ENCODE assay signal across 9 mouse cellular contexts in genomic region chr4:41615661-41616599, GRCm38 (mm10). TPM values are rescaled to one million over a fixed set of nuclear protein-coding genes. Genes with fewer than 3 reads are reported as not detected.
DNase-seq lines count a peak whose midpoint lies in the region; ATAC-seq and TF ChIP-seq lines count a peak whose summit lies in the region.
"Had no signal": no experiment of that assay in that cellular context is flagged by ENCODE, and none has a peak within 500 bp of the region (broad histone marks: within the 10 kb centered on the region; RNA-seq: fewer than 3 reads in every experiment).

No protein-coding gene starts in this region.

- no peak for TF ChIP-seq POLR2A in heart, adult 2 months (IDR thresholded peaks at IDR 0.05; ENCODE audit: insufficient read depth, low read depth, low read length)

- TF ChIP-seq EP300 in heart, adult 2 months (IDR thresholded peaks at IDR 0.05; ENCODE audit: insufficient read depth, low read depth, low read length): no peak

- peak; percentile 33 for TF ChIP-seq CTCF in heart, adult 2 months (IDR thresholded peaks at IDR 0.05)

- no peaks in the 10 kb centered on the region for H3K9me3 ChIP-seq in forebrain, embryonic 14.5 days (replicated peaks; ENCODE audit: control insufficient read depth, low read length)
- H3K9me3 ChIP-seq in midbrain, embryonic 15.5 days: no peaks in the 10 kb centered on the region

- H3K4me2 ChIP-seq in forebrain, embryonic 14.5 days (ENCODE audit: low read length): no peak overlapping the region
- no peak overlapping the region for H3K4me2 ChIP-seq in midbrain, embryonic 15.5 days

- no peaks in the 10 kb centered on the region for H3K36me3 ChIP-seq in heart, adult 2 months (ENCODE audit: control insufficient read depth, insufficient read depth, low read length)
- H3K36me3 ChIP-seq in forebrain, embryonic 14.5 days (ENCODE audit: control insufficient read depth, insufficient read depth, low read length): no peaks in the 10 kb centered on the region
- no peaks in the 10 kb centered on the region for H3K36me3 ChIP-seq in midbrain, embryonic 15.5 days (replicated peaks)

- no peak overlapping the region for H3K4me3 ChIP-seq in heart, adult 2 months
- no peak overlapping the region for H3K4me3 ChIP-seq in forebrain, embryonic 14.5 days (ENCODE audit: low read depth, low read length)
- no peak overlapping the region for H3K4me3 ChIP-seq in midbrain, embryonic 15.5 days
- H3K4me3 ChIP-seq: erythroblast, embryonic 14.5 days had no signal

- H3K79me2 ChIP-seq in heart, adult 2 months (replicated peaks; ENCODE audit: control insufficient read depth, insufficient read depth, low read length): no peaks in the 10 kb centered on the region

- no peak overlapping the region for H3K9ac ChIP-seq in heart, adult 2 months (ENCODE audit: low read depth, low read length)
- no peak overlapping the region for H3K9ac ChIP-seq in forebrain, embryonic 14.5 days (ENCODE audit: low read length)
- no peak overlapping the region for H3K9ac ChIP-seq in midbrain, embryonic 15.5 days

- no peaks in the 10 kb centered on the region for H3K4me1 ChIP-seq in heart, adult 2 months (ENCODE audit: control insufficient read depth, insufficient read depth, low read length)
- peaks cover 58% of the 10 kb centered on the region for H3K4me1 ChIP-seq in forebrain, embryonic 14.5 days (ENCODE audit: control insufficient read depth, insufficient read depth, low read length)
- peaks cover 50% of the 10 kb centered on the region for H3K4me1 ChIP-seq in midbrain, embryonic 15.5 days

- intact Hi-C loops in heart, adult 2 months (cut with DNase I): loop anchor here (2.0 kb wide), 3 partner anchors 37 to 147 kb away; no protein-coding TSS in a partner anchor
- intact Hi-C loops in heart, postnatal 36 days (cut with DNase I): loop anchor here (2.0 to 5.0 kb wide), 2 partner anchors 37 to 91 kb away; no protein-coding TSS in a partner anchor

- no peaks in the 10 kb centered on the region for H3K27me3 ChIP-seq in heart, adult 2 months (ENCODE audit: control insufficient read depth, insufficient read depth, low read length)
- no peaks in the 10 kb centered on the region for H3K27me3 ChIP-seq in forebrain, embryonic 14.5 days (replicated peaks; ENCODE audit: control insufficient read depth, insufficient read depth, low read length)
- 0 out of 2 replicates have a peak, but pooled peaks cover 2% of the 10 kb centered on the region for H3K27me3 ChIP-seq in midbrain, embryonic 15.5 days (replicated peaks)

- no peak for DNase-seq in heart, adult 2 months
- no peak for DNase-seq in heart, adult 8-10 months (ENCODE audit: low spot score)
- peak; percentile 92 for DNase-seq in forebrain, embryonic 14.5 days (ENCODE audit: low spot score)
- DNase-seq in layer of hippocampus, postnatal 36 days: peak; percentile 82 to 86
- no peak for DNase-seq in ovary, postnatal 36 days (ENCODE audit: low spot score)
- no peak for DNase-seq in heart, postnatal 36 days
- DNase-seq in embryo, embryonic 11 days: no peak

- ATAC-seq in forebrain, embryonic 14.5 days: peak; percentile 63
- peak; percentile 76 for ATAC-seq in midbrain, embryonic 15.5 days (replicated peaks)

- no peak overlapping the region for H3K27ac ChIP-seq in heart, adult 2 months
- peak overlapping the region; percentile 40; the same call in 1 of the 2 replicates for H3K27ac ChIP-seq in forebrain, embryonic 14.5 days (ENCODE audit: low read depth, low read length)
- peak overlapping the region; percentile 47 for H3K27ac ChIP-seq in midbrain, embryonic 15.5 days

- WGBS in heart, adult 2 months: 59% methylated on average over 9 of the region's 9 CpGs
- 29% methylated on average over 9 of the region's 9 CpGs for WGBS in forebrain, embryonic 14.5 days
- WGBS in midbrain, embryonic 15.5 days: 53% methylated on average over 9 of the region's 9 CpGs

RNA-seq across cellular contexts. Expression of gene Enho, which starts 24.2 kb away (rescaled TPM):
- total RNA-seq in heart, adult 2 months (2021): 1 to 10 TPM; 8.1 to 8.3 TPM
- polyA plus RNA-seq in heart, adult 2 months (2012; rRNA removed): 20.4 and 22.3 TPM in 2 replicates
- total RNA-seq in heart, adult 8-10 months (2022): 10 to 100 TPM in 2 of 4 experiments, 1 to 10 TPM in 2; 8.9 to 13.9 (median 11.1) TPM
- polyA plus RNA-seq in forebrain, embryonic 14.5 days (2014; fragmentation: Nextera tagmentation; extraction: Ambion mirVana): 64.7 and 73.9 TPM in 2 replicates
- total RNA-seq in layer of hippocampus, postnatal 36 days (2021): 10 to 100 TPM; 60.2 to 64.3 TPM
- polyA plus RNA-seq in midbrain, embryonic 15.5 days (2015; fragmentation: Nextera tagmentation; extraction: Ambion mirVana): 121 and 122 TPM in 2 replicates
- total RNA-seq in heart, postnatal 36 days (2021): 1 to 10 TPM; 9.1 to 9.9 TPM

RNA-seq across cellular contexts. Expression of gene Dnaic1, which starts 46.4 kb away (rescaled TPM):
- total RNA-seq in heart, adult 2 months (2021): 1 to 10 TPM in 1 of 2 experiments, under 1 TPM in 1; 0.94 to 2.3 TPM
- polyA plus RNA-seq in heart, adult 2 months (2012; rRNA removed): 7.3 and 8.6 TPM in 2 replicates
- total RNA-seq in heart, adult 8-10 months (2022): 1 to 10 TPM; 1.7 to 6.2 (median 3.5) TPM
- polyA plus RNA-seq in forebrain, embryonic 14.5 days (2014; fragmentation: Nextera tagmentation; extraction: Ambion mirVana): 1.4 and 1.6 TPM in 2 replicates
- 10 to 100 TPM in 1 of 2 experiments, 1 to 10 TPM in 1; 8.2 to 10.1 TPM for total RNA-seq in layer of hippocampus, postnatal 36 days (2021)
- 3.3 and 3.5 TPM in 2 replicates for polyA plus RNA-seq in midbrain, embryonic 15.5 days (2015; fragmentation: Nextera tagmentation; extraction: Ambion mirVana)
- 1 to 10 TPM; 2.6 to 3.7 TPM for total RNA-seq in heart, postnatal 36 days (2021)
- polyA plus RNA-seq: erythroblast, embryonic 14.5 days had no signal

RNA-seq across cellular contexts. Expression of gene Fam219a, which starts 46.6 kb away (rescaled TPM):
- 10 to 100 TPM; 13.4 to 14.4 TPM for total RNA-seq in heart, adult 2 months (2021)
- 15.8 and 18.4 TPM in 2 replicates for polyA plus RNA-seq in heart, adult 2 months (2012; rRNA removed)
- 10 to 100 TPM; 12.3 to 16.5 (median 14.1) TPM for total RNA-seq in heart, adult 8-10 months (2022)
- polyA plus RNA-seq in forebrain, embryonic 14.5 days (2014; fragmentation: Nextera tagmentation; extraction: Ambion mirVana): 10.4 and 11.3 TPM in 2 replicates
- total RNA-seq in layer of hippocampus, postnatal 36 days (2021): 100 to 1,000 TPM; 151 to 152 TPM
- polyA plus RNA-seq in midbrain, embryonic 15.5 days (2015; fragmentation: Nextera tagmentation; extraction: Ambion mirVana): 16.8 and 18.3 TPM in 2 replicates
- 10 to 100 TPM; 14.7 to 15.1 TPM for total RNA-seq in heart, postnatal 36 days (2021)

Comparison
In these comparisons a context has a peak if more than half of its experiments do, and no peak if none do; other contexts are left out.
1. DNase-seq: peak in forebrain, embryonic 14.5 days (single experiment) and layer of hippocampus, postnatal 36 days (2 of 2); none in heart, adult 2 months (0 of 2), heart, adult 8-10 months (single experiment), ovary, postnatal 36 days (single experiment), heart, postnatal 36 days (0 of 2) and embryo, embryonic 11 days (single experiment).
2. RNA of gene Enho, which starts 24.2 kb away (total RNA-seq): 60.2 to 64.3 TPM in layer of hippocampus, postnatal 36 days; 8.9 to 13.9 TPM in heart, adult 8-10 months, 9.1 to 9.9 TPM in heart, postnatal 36 days and 8.1 to 8.3 TPM in heart, adult 2 months; every median in the first group is over 4 times any median in the second.
3. RNA of gene Fam219a, which starts 46.6 kb away (total RNA-seq): 151 to 152 TPM in layer of hippocampus, postnatal 36 days; 14.7 to 15.1 TPM in heart, postnatal 36 days, 13.4 to 14.4 TPM in heart, adult 2 months and 12.3 to 16.5 TPM in heart, adult 8-10 months; every median in the first group is over 4 times any median in the second.